Mouse (Mus musculus) ovary, postnatal 10 days (tissue): ENCODE results near the gene Lrp1.

Source experiments
- DNase-seq: peaks from one replicate; pipeline ENCODE4 v3.0.0; 2022; ENCODE audit warnings: low spot score

The Lrp1 gene

GRCm38 (mm10) chr10:127615591-127615990 lies 5.4 kb downstream of the Lrp1 start:
- DNase-seq, result no peak

- no peak for DNase-seq
These were observed 5.9 kb downstream of the Lrp1 start for GRCm38 (mm10) chr10:127615034-127615374.

GRCm38 (mm10) chr10:127614236-127615033 lies 6.5 kb downstream of the Lrp1 start:
- no peak for DNase-seq

GRCm38 (mm10) chr10:127612079-127612775 lies 8.7 kb downstream of the Lrp1 start:
- no peak for DNase-seq

- no peak for DNase-seq
These were observed 10.9 kb downstream of the Lrp1 start for GRCm38 (mm10) chr10:127610066-127610415.

GRCm38 (mm10) chr10:127609415-127610065 lies 11.4 kb downstream of the Lrp1 start:
- DNase-seq, result no peak

- no peak for DNase-seq
These were observed 13.9 kb downstream of the Lrp1 start for GRCm38 (mm10) chr10:127607059-127607458.

- no peak for DNase-seq
These were observed 15.2 kb downstream of the Lrp1 start for GRCm38 (mm10) chr10:127605756-127606155.

- DNase-seq, result no peak
These were observed 15.7 kb downstream of the Lrp1 start for GRCm38 (mm10) chr10:127605251-127605547.

GRCm38 (mm10) chr10:127604465-127605250 lies 16.3 kb downstream of the Lrp1 start:
- no peak for DNase-seq

GRCm38 (mm10) chr10:127603437-127604371 lies 17.2 kb downstream of the Lrp1 start:
- no peak for DNase-seq

- DNase-seq, result no peak
These were observed 18.8 kb downstream of the Lrp1 start for GRCm38 (mm10) chr10:127602194-127602593.

GRCm38 (mm10) chr10:127599779-127600541 lies 21.0 kb downstream of the Lrp1 start:
- no peak for DNase-seq

GRCm38 (mm10) chr10:127599252-127599651 lies 21.7 kb downstream of the Lrp1 start:
- DNase-seq, result no peak

- DNase-seq, result no peak
These were observed 22.3 kb downstream of the Lrp1 start for GRCm38 (mm10) chr10:127598607-127599006.

GRCm38 (mm10) chr10:127597311-127597901 lies 23.5 kb downstream of the Lrp1 start:
- no peak for DNase-seq

GRCm38 (mm10) chr10:127596321-127596941 lies 24.5 kb downstream of the Lrp1 start:
- DNase-seq, result no peak

- DNase-seq, result no peak
These were observed 25.8 kb downstream of the Lrp1 start for GRCm38 (mm10) chr10:127594930-127595715.

- DNase-seq, result no peak
These were observed 26.5 kb downstream of the Lrp1 start for GRCm38 (mm10) chr10:127594405-127594804.
